Mouse (Mus musculus): ENCODE data around the gene Ddx4.

Ddx4 gene

GRCm38 (mm10) chr13:112652205-112652604 lies at the start of gene Ddx4:
Ddx4 (minus strand) TSS chr13:112652475.
- DNase-seq (ENCODE audit: low read depth) = no peak

GRCm38 (mm10) chr13:112701256-112701655 lies 49.0 kb upstream of the Ddx4 start:
- DNase-seq (ENCODE audit: low read depth) = no peak

GRCm38 (mm10) chr13:112695526-112696240 lies 43.4 kb upstream of the Ddx4 start:
- no peak for DNase-seq (ENCODE audit: low read depth)

GRCm38 (mm10) chr13:112692870-112693553 lies 40.7 kb upstream of the Ddx4 start:
- DNase-seq (ENCODE audit: low read depth) = no peak

- no peak for DNase-seq (ENCODE audit: low read depth)
These were observed 33.9 kb upstream of the Ddx4 start for GRCm38 (mm10) chr13:112686155-112686554.

GRCm38 (mm10) chr13:112683970-112684369 lies 31.7 kb upstream of the Ddx4 start:
- DNase-seq (ENCODE audit: low read depth) = no peak

GRCm38 (mm10) chr13:112683312-112683711 lies 31.0 kb upstream of the Ddx4 start:
- DNase-seq (ENCODE audit: low read depth) = no peak

- no peak for DNase-seq (ENCODE audit: low read depth)
These were observed 25.9 kb upstream of the Ddx4 start for GRCm38 (mm10) chr13:112678154-112678553.

GRCm38 (mm10) chr13:112673899-112674447 lies 21.7 kb upstream of the Ddx4 start:
- DNase-seq (ENCODE audit: low read depth) = peak; percentile 55

- DNase-seq (ENCODE audit: low read depth) = no peak
These were observed 20.5 kb upstream of the Ddx4 start for GRCm38 (mm10) chr13:112672797-112673196.

GRCm38 (mm10) chr13:112671708-112672107 lies 19.4 kb upstream of the Ddx4 start:
- DNase-seq (ENCODE audit: low read depth) = no peak

GRCm38 (mm10) chr13:112667215-112667614 lies 14.9 kb upstream of the Ddx4 start:
- DNase-seq (ENCODE audit: low read depth) = no peak

- no peak for DNase-seq (ENCODE audit: low read depth)
These were observed 14.3 kb upstream of the Ddx4 start for GRCm38 (mm10) chr13:112666433-112667024.

GRCm38 (mm10) chr13:112661687-112662086 lies 9.4 kb upstream of the Ddx4 start:
- no peak for DNase-seq (ENCODE audit: low read depth)

- peak; percentile 86 for DNase-seq (ENCODE audit: low read depth)
These were observed 8.5 kb upstream of the Ddx4 start, which contains the start of gene Slc38a9 for GRCm38 (mm10) chr13:112660574-112661381. Slc38a9 (plus strand) TSS chr13:112660751.

GRCm38 (mm10) chr13:112659986-112660573 lies 7.8 kb upstream of the Ddx4 start:
- no peak for DNase-seq (ENCODE audit: low read depth)

GRCm38 (mm10) chr13:112651183-112651582 lies 1.1 kb downstream of the Ddx4 start:
- no peak for DNase-seq (ENCODE audit: low read depth)

- DNase-seq (ENCODE audit: low read depth) = no peak
These were observed 6.6 kb downstream of the Ddx4 start for GRCm38 (mm10) chr13:112645529-112646186.

GRCm38 (mm10) chr13:112644996-112645395 lies 7.3 kb downstream of the Ddx4 start:
- DNase-seq (ENCODE audit: low read depth) = no peak

- no peak for DNase-seq (ENCODE audit: low read depth)
These were observed 9.4 kb downstream of the Ddx4 start for GRCm38 (mm10) chr13:112642897-112643296.

GRCm38 (mm10) chr13:112639111-112639510 lies 13.2 kb downstream of the Ddx4 start:
- no peak for DNase-seq (ENCODE audit: low read depth)

Data from c-Kit-positive CD71-negative TER-119-negative erythroid progenitor cells, embryonic 14.5 days (primary cell).